Mouse (Mus musculus): ENCODE data around the gene Sh3gl1. TPM values are rescaled to one million over a fixed set of nuclear protein-coding genes. Genes with fewer than 3 reads are reported as not detected.

Gene Sh3gl1
- polyA plus RNA-seq, 1 experiment from 2014 or later = 44.9 TPM

DNA sequence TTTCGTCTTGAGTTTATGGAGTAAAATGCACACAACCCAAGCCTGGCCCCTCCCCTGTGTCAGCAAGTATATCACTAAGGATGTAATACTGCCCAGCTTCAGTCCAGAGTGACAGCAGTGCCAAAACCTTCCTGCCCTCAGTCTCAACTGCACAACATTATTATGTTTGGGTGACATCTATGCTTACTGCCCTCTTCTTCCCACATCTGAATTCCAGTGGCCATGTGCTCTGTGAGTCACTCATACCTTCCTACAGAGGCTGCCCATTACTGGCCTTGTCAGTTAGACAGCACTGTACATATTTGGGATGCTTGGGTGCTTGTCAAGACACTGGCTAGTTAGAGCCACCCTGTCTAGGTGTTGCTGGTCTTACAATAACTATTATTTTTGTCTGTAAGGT is 10.1 kb downstream of the Sh3gl1 start:
- ATAC-seq (ENCODE audit: low read depth) = no peak
- no peaks in the 10 kb centered on the region for H3K9me3 ChIP-seq (replicated peaks; ENCODE audit: control insufficient read depth, low read length)
- no peaks in the 10 kb centered on the region for H3K27me3 ChIP-seq (ENCODE audit: control insufficient read depth, insufficient read depth, low read depth, low read length)
- H3K36me3 ChIP-seq (ENCODE audit: control insufficient read depth, insufficient read depth) = no peaks in the 10 kb centered on the region; the same call in 1 of the 2 replicates
- no peak overlapping the region for H3K9ac ChIP-seq (ENCODE audit: low read depth, low read length)
- H3K4me3 ChIP-seq (ENCODE audit: low read depth, low read length) = no peak overlapping the region
- peaks cover 28% of the 10 kb centered on the region for H3K4me1 ChIP-seq (ENCODE audit: control insufficient read depth, low read depth, low read length)
- no peak overlapping the region for H3K27ac ChIP-seq (ENCODE audit: low read length)
- WGBS (ENCODE audit: insufficient replicate concordance) = 61% methylated on average over 1 of the region's 1 CpGs
- H3K4me2 ChIP-seq (ENCODE audit: low read depth, low read length) = no peak overlapping the region

DNA sequence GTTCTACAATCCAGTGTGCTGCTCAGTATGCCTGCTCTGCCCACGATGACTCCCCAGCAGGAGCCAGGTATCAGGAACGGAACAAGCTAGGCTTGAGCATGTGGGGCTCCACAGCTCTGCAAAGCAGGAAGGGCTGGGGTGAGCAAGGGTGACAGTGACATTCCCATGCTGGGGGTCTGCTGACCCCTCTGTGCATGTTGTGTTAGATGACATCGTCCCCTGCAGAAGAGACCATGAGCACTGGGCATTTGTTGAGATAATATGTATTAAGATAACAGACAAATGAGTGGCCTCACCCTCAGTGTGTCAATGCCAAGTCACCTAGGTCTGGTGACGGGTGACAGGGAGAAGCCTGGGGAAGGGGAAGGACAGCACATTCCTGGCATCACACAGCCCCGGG is 11.5 kb downstream of the Sh3gl1 start:
- Histone ChIP-seq H3K27me3 (ENCODE audit: control insufficient read depth, insufficient read depth, low read depth, low read length) (no peaks in the 10 kb centered on the region), H3K27ac (ENCODE audit: low read length) (no peak overlapping the region), H3K4me1 (ENCODE audit: control insufficient read depth, low read depth, low read length) (peaks cover 17% of the 10 kb centered on the region), H3K4me2 (ENCODE audit: low read depth, low read length) (no peak overlapping the region), H3K9ac (ENCODE audit: low read depth, low read length) (no peak overlapping the region), H3K36me3 (ENCODE audit: control insufficient read depth, insufficient read depth) (no peaks in the 10 kb centered on the region; the same call in 1 of the 2 replicates), H3K4me3 (ENCODE audit: low read depth, low read length) (no peak overlapping the region), H3K9me3 (replicated peaks; ENCODE audit: control insufficient read depth, low read length) (no peaks in the 10 kb centered on the region)
- 59% methylated on average over 5 of the region's 5 CpGs for WGBS (ENCODE audit: insufficient replicate concordance)
- no peak for ATAC-seq (ENCODE audit: low read depth)

DNA sequence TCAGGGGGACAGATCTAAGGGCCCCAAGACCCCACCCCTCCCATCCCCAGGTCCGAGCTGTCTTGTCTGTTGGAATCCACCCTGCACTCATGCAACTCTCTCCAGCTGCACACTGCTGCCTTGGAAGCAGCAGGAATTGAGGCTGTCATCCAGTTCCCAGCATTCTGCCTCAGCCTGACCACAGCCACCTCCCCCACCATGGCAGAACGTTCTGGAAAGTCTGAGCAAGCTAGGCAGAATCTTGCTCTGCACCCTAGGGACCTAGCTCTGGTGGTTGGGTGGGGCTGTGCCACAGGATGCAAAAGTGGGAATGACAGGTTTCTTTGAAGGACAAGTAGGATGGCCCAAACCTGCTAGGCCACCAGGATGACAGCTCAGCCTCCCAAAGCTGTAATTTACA is 12.0 kb downstream of the Sh3gl1 start:
- Histone ChIP-seq H3K36me3 (ENCODE audit: control insufficient read depth, insufficient read depth) (no peaks in the 10 kb centered on the region; the same call in 1 of the 2 replicates), H3K4me3 (ENCODE audit: low read depth, low read length) (no peak overlapping the region), H3K4me2 (ENCODE audit: low read depth, low read length) (no peak overlapping the region), H3K27me3 (ENCODE audit: control insufficient read depth, insufficient read depth, low read depth, low read length) (no peaks in the 10 kb centered on the region), H3K4me1 (ENCODE audit: control insufficient read depth, low read depth, low read length) (peaks cover 17% of the 10 kb centered on the region), H3K27ac (ENCODE audit: low read length) (no peak overlapping the region), H3K9ac (ENCODE audit: low read depth, low read length) (no peak overlapping the region), H3K9me3 (replicated peaks; ENCODE audit: control insufficient read depth, low read length) (no peaks in the 10 kb centered on the region)
- WGBS (ENCODE audit: insufficient replicate concordance) = 52% methylated on average over 2 of the region's 2 CpGs
- ATAC-seq (ENCODE audit: low read depth) = no peak

DNA sequence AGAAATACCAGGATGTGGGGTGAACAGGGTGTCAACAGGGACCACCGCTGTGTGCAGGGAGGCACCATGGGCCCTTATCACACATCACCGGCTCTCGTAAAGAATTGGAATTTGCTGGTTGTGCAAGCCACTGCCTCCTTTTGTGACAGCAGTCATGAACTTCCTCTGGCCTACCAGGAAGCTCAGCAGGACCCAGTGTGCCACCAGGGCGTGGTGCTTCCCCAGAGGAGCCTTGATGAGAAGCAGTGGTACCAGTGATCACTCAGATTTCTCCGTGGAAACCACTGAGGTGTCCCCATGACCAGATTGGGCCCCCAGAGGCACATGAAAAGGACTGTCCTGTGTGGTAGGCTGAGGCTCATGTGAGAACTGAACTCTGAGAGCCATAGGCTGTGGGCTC is 13.0 kb downstream of the Sh3gl1 start:
- peak; percentile 17; the same call in 1 of the 2 replicates for ATAC-seq (ENCODE audit: low read depth)
- peaks cover 17% of the 10 kb centered on the region for H3K4me1 ChIP-seq (ENCODE audit: control insufficient read depth, low read depth, low read length)
- no peak overlapping the region for H3K4me2 ChIP-seq (ENCODE audit: low read depth, low read length)
- 19% methylated on average over 5 of the region's 5 CpGs for WGBS (ENCODE audit: insufficient replicate concordance)
- H3K9ac ChIP-seq (ENCODE audit: low read depth, low read length) = no peak overlapping the region
- H3K36me3 ChIP-seq (ENCODE audit: control insufficient read depth, insufficient read depth) = peaks cover 6% of the 10 kb centered on the region
- H3K27ac ChIP-seq (ENCODE audit: low read length) = peak overlapping the region; percentile 17; the same call in 1 of the 2 replicates
- no peak overlapping the region for H3K4me3 ChIP-seq (ENCODE audit: low read depth, low read length)
- no peaks in the 10 kb centered on the region for H3K9me3 ChIP-seq (replicated peaks; ENCODE audit: control insufficient read depth, low read length)
- no peaks in the 10 kb centered on the region for H3K27me3 ChIP-seq (ENCODE audit: control insufficient read depth, insufficient read depth, low read depth, low read length)

DNA sequence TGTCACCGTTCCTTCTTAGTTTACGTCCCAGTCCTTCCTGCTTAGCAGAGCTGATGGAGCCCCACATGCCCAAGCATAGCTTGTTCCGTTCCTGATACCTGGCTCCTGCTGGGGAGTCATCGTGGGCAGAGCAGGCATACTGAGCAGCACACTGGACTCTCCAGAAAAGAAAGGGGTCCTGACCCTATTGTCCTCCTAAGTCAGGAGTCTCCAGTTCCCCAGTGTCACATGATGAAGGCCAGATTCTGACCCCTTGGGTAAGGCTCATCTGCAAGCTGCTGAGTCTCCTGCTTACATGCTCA is 13.5 kb downstream of the Sh3gl1 start:
- no peaks in the 10 kb centered on the region for H3K9me3 ChIP-seq (replicated peaks; ENCODE audit: control insufficient read depth, low read length)
- H3K27ac ChIP-seq (ENCODE audit: low read length) = no peak overlapping the region
- no peak overlapping the region for H3K4me2 ChIP-seq (ENCODE audit: low read depth, low read length)
- H3K27me3 ChIP-seq (ENCODE audit: control insufficient read depth, insufficient read depth, low read depth, low read length) = no peaks in the 10 kb centered on the region
- H3K4me1 ChIP-seq (ENCODE audit: control insufficient read depth, low read depth, low read length) = peaks cover 17% of the 10 kb centered on the region
- H3K9ac ChIP-seq (ENCODE audit: low read depth, low read length) = no peak overlapping the region
- 76% methylated on average over 4 of the region's 4 CpGs for WGBS (ENCODE audit: insufficient replicate concordance)
- peaks cover 10% of the 10 kb centered on the region for H3K36me3 ChIP-seq (ENCODE audit: control insufficient read depth, insufficient read depth)
- ATAC-seq (ENCODE audit: low read depth) = no peak
- no peak overlapping the region for H3K4me3 ChIP-seq (ENCODE audit: low read depth, low read length)

DNA sequence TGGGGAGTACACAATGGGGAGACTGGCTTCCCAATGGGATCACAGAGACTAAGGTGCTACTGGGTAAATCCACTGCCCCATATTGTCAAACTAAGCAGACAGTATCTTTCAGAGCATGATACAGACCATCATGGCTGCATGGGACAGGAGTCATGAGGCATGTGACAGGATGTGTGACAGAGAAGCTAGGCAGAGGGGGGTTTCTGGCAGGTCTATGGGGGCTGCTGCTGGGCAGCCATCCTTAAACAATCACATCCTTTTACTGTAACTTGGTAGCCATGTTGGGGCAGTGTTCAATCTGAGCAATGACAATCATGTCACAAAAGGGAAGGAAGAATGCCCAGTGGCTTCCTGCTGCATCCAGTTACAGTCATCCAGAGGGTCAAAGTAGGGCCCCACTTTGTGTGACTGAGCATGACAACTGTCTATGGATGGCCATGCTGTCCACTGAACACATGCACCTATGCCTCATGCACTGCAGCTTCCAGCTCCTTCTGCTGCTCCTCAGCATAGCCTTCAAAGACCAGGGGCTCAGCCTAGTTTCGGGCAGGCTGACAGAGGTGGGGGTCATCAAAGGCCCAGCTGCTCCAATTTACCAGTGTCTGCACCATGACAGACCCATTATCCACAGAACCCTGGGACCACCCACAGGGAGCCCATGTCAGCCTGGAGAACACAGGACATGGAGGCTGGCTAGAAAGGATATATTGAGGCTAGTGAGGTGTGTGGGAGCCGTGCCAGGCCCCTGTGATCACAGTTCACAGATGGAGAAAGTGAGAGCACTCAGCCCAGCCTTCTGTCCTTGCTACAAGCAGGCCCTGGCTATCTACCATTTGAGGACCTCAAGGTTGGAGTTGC is 14.1 kb downstream of the Sh3gl1 start:
- 80% methylated on average over 2 of the region's 2 CpGs for WGBS (ENCODE audit: insufficient replicate concordance)
- Histone ChIP-seq H3K36me3 (ENCODE audit: control insufficient read depth, insufficient read depth) (peaks cover 16% of the 10 kb centered on the region), H3K4me3 (ENCODE audit: low read depth, low read length) (no peak overlapping the region), H3K9me3 (replicated peaks; ENCODE audit: control insufficient read depth, low read length) (no peaks in the 10 kb centered on the region), H3K9ac (ENCODE audit: low read depth, low read length) (no peak overlapping the region), H3K4me2 (ENCODE audit: low read depth, low read length) (no peak overlapping the region), H3K4me1 (ENCODE audit: control insufficient read depth, low read depth, low read length) (peaks cover 17% of the 10 kb centered on the region), H3K27ac (ENCODE audit: low read length) (no peak overlapping the region), H3K27me3 (ENCODE audit: control insufficient read depth, insufficient read depth, low read depth, low read length) (no peaks in the 10 kb centered on the region)
- ATAC-seq (ENCODE audit: low read depth) = no peak

DNA sequence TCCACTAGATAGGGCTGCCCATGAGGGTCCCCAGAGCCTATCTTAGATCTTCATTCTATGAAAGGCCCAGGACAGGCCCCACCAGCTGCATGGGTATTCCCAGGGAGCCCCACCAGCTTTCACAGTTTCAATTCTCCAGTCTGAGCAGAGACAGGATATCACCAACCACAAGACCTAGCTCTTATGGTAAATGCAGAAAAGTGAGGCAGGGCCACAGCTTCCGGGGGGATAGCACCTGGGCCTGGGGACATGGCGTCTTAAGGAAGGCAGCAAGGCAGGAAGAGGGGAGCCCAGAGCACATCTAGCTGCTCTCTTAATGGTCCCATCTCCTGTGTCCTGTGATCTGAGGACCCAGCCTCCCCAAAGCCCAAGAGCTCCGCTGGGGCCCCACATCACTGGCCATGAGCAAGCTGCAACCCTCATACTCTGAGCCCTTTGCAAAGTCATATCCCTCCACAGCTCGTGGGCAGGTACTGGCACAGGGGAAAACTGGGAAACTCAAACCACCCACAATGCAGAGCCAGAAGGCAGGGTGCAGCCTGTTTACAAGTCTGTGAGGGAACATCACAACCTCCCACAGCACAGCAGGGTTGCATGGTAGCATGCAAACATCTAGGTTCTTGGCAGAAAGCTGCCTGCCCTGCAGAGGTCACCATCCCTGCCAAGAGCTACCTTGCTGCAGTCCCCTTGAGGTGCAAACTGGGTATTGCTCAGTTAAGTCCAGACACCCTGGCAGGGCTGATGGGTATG is 15.1 kb downstream of the Sh3gl1 start:
- Histone ChIP-seq H3K27me3 (ENCODE audit: control insufficient read depth, insufficient read depth, low read depth, low read length) (no peaks in the 10 kb centered on the region), H3K4me3 (ENCODE audit: low read depth, low read length) (no peak overlapping the region), H3K4me2 (ENCODE audit: low read depth, low read length) (no peak overlapping the region), H3K9ac (ENCODE audit: low read depth, low read length) (no peak overlapping the region), H3K27ac (ENCODE audit: low read length) (no peak overlapping the region), H3K9me3 (replicated peaks; ENCODE audit: control insufficient read depth, low read length) (no peaks in the 10 kb centered on the region), H3K4me1 (ENCODE audit: control insufficient read depth, low read depth, low read length) (peaks cover 17% of the 10 kb centered on the region), H3K36me3 (ENCODE audit: control insufficient read depth, insufficient read depth) (peaks cover 25% of the 10 kb centered on the region)
- ATAC-seq (ENCODE audit: low read depth) = no peak
- WGBS (ENCODE audit: insufficient replicate concordance) = 50% methylated on average over 4 of the region's 4 CpGs

DNA sequence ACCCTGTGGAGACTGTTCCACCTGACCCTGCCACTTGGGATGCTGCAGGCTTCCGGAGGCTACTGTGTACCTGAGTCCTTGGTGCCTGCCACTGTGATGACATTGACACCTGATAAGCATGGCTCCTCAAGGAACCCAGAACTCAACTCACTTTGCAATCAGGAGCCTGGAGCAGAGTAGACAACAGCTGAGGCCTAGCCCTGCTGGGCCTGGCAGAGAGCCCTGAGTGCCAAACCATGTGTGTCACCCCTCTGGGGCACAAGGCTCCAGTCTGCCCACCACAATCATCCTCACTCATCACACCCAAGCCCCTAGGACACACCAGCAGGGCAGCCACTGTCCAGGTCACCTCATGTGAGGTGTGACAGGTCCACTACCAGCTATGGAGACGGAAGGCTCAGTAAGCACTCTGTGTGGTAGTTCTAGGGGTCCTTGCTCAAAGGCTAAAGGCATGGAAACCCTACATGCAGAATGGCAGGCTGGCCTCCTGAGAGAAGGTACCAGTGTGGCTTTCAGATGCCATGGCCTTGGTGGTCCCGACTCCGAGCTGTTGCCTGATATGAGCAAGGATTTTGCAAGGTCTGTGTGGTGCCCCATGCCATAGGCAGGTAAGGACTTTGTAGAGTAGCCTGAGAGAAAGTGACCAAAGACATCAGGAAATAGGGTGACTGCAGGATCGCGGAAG is 15.9 kb downstream of the Sh3gl1 start:
- no peak overlapping the region for H3K4me2 ChIP-seq (ENCODE audit: low read depth, low read length)
- H3K4me1 ChIP-seq (ENCODE audit: control insufficient read depth, low read depth, low read length) = peaks cover 17% of the 10 kb centered on the region
- 77% methylated on average over 6 of the region's 6 CpGs for WGBS (ENCODE audit: insufficient replicate concordance)
- peaks cover 33% of the 10 kb centered on the region for H3K36me3 ChIP-seq (ENCODE audit: control insufficient read depth, insufficient read depth)
- no peak overlapping the region for H3K4me3 ChIP-seq (ENCODE audit: low read depth, low read length)
- no peak for ATAC-seq (ENCODE audit: low read depth)
- H3K9ac ChIP-seq (ENCODE audit: low read depth, low read length) = no peak overlapping the region
- H3K27ac ChIP-seq (ENCODE audit: low read length) = no peak overlapping the region
- no peaks in the 10 kb centered on the region for H3K27me3 ChIP-seq (ENCODE audit: control insufficient read depth, insufficient read depth, low read depth, low read length)
- H3K9me3 ChIP-seq (replicated peaks; ENCODE audit: control insufficient read depth, low read length) = no peaks in the 10 kb centered on the region
